Mouse (Mus musculus) gastrocnemius, postnatal 25 days (tissue): ENCODE results near the gene 1700057G04Rik. TPM values are rescaled to one million over a fixed set of nuclear protein-coding genes. Genes with fewer than 3 reads are reported as not detected.
A peak's percentile ranks its signal among the peaks of the same experiment; 100 is the strongest.

Source experiments
- DNase-seq: peaks from one replicate; pipeline ENCODE4 v3.0.0; 2022
- long read RNA-seq, 2 experiments: library from polyadenylated mRNA; stranded (forward); transcript quantifications; one replicate each; pipeline ENCODE4 v2.0.0; 2021
- total RNA-seq, 2 experiments: library from RNA; stranded (reverse); gene quantifications; 1 replicate in 1 of 2; 2 replicates in 1 of 2; pipeline ENCODE4 v1.2.3; 2021

The 1700057G04Rik gene
- not detected for total RNA-seq
- long read RNA-seq, experiment 1, result 0 reads
- long read RNA-seq, experiment 2, result 0 reads

- no peak for DNase-seq
Measured at GRCm38 (mm10) chr9:92309077-92309476, at the start of gene 1700057G04Rik. 1700057G04Rik (plus strand) TSS chr9:92309377.

- DNase-seq, result no peak
Measured at GRCm38 (mm10) chr9:92260481-92261159, 48.6 kb upstream of the 1700057G04Rik start.

- no peak for DNase-seq
Measured at GRCm38 (mm10) chr9:92265719-92266118, 43.5 kb upstream of the 1700057G04Rik start.

- DNase-seq, result no peak
Measured at GRCm38 (mm10) chr9:92266558-92267171, 42.5 kb upstream of the 1700057G04Rik start.

- no peak for DNase-seq
Measured at GRCm38 (mm10) chr9:92267732-92268131, 41.4 kb upstream of the 1700057G04Rik start.

GRCm38 (mm10) chr9:92269829-92270404 lies 39.3 kb upstream of the 1700057G04Rik start:
- DNase-seq, result no peak

GRCm38 (mm10) chr9:92270927-92271326 lies 38.2 kb upstream of the 1700057G04Rik start:
- DNase-seq, result peak; percentile 54

GRCm38 (mm10) chr9:92272650-92273049 lies 36.5 kb upstream of the 1700057G04Rik start:
- DNase-seq, result no peak

GRCm38 (mm10) chr9:92273271-92273670 lies 35.9 kb upstream of the 1700057G04Rik start:
- no peak for DNase-seq

- no peak for DNase-seq
Measured at GRCm38 (mm10) chr9:92273956-92274762, 35.0 kb upstream of the 1700057G04Rik start.

- peak; percentile 27 for DNase-seq
Measured at GRCm38 (mm10) chr9:92275486-92276207, 33.5 kb upstream of the 1700057G04Rik start, which contains the start of gene Plscr2. Plscr2 (plus strand) TSS chr9:92275602.

GRCm38 (mm10) chr9:92276360-92276759 lies 32.8 kb upstream of the 1700057G04Rik start:
- DNase-seq, result no peak

- no peak for DNase-seq
Measured at GRCm38 (mm10) chr9:92280048-92280447, 29.1 kb upstream of the 1700057G04Rik start.

GRCm38 (mm10) chr9:92282563-92283171 lies 26.5 kb upstream of the 1700057G04Rik start:
- DNase-seq, result no peak

GRCm38 (mm10) chr9:92289675-92290074 lies 19.5 kb upstream of the 1700057G04Rik start:
- DNase-seq, result no peak

- no peak for DNase-seq
Measured at GRCm38 (mm10) chr9:92292169-92292568, 17.0 kb upstream of the 1700057G04Rik start.

- no peak for DNase-seq
Measured at GRCm38 (mm10) chr9:92292922-92293321, 16.3 kb upstream of the 1700057G04Rik start.

GRCm38 (mm10) chr9:92293560-92294548 lies 15.3 kb upstream of the 1700057G04Rik start:
- no peak for DNase-seq

- DNase-seq, result no peak
Measured at GRCm38 (mm10) chr9:92298288-92298687, 10.9 kb upstream of the 1700057G04Rik start.

- DNase-seq, result no peak
Measured at GRCm38 (mm10) chr9:92301213-92301612, 8.0 kb upstream of the 1700057G04Rik start.
